10 mouse cellular contexts compared by ENCODE assay signal in genomic region chr19:12597073-12597405, GRCm38 (mm10). TPM values are rescaled to one million over a fixed set of nuclear protein-coding genes. Genes with fewer than 3 reads are reported as not detected.
A peak's percentile ranks its signal among the peaks of the same experiment; 100 is the strongest.
DNase-seq lines count a peak whose midpoint lies in the region; ATAC-seq lines count a peak whose summit lies in the region.
"Had no signal": no experiment of that assay in that cellular context is flagged by ENCODE, and none has a peak within 500 bp of the region (broad histone marks: within the 10 kb centered on the region; RNA-seq: fewer than 3 reads in every experiment).

No protein-coding gene starts in this region.

- no peaks in the 10 kb centered on the region for H3K9me3 ChIP-seq in forebrain, embryonic 15.5 days
- no peaks in the 10 kb centered on the region for H3K9me3 ChIP-seq in forebrain, embryonic 11.5 days (ENCODE audit: control insufficient read depth, low read length)
- no peaks in the 10 kb centered on the region for H3K9me3 ChIP-seq in neural tube, embryonic 12.5 days
- H3K9me3 ChIP-seq in stomach, embryonic 15.5 days = no peaks in the 10 kb centered on the region

- DNase-seq in forebrain, embryonic 11.5 days (ENCODE audit: low spot score) = no peak
- DNase-seq in neural tube, embryonic 10.5 days (ENCODE audit: extremely low spot score, low spot score) = no peak
- DNase-seq in kidney, postnatal 14 days = peak; percentile 61
- no peak for DNase-seq in urinary bladder, postnatal 4 days (ENCODE audit: low spot score in 2 of 2)

- peak overlapping the region; percentile 99 for H3K4me2 ChIP-seq in forebrain, embryonic 15.5 days (replicated peaks)
- no peak overlapping the region for H3K4me2 ChIP-seq in forebrain, embryonic 11.5 days (ENCODE audit: low read depth, low read length, severe bottlenecking)
- peak overlapping the region; percentile 93 for H3K4me2 ChIP-seq in neural tube, embryonic 12.5 days (replicated peaks)
- peak overlapping the region; percentile 99 for H3K4me2 ChIP-seq in stomach, embryonic 15.5 days

- H3K4me1 ChIP-seq in forebrain, embryonic 15.5 days = peaks cover 7% of the 10 kb centered on the region
- no peaks in the 10 kb centered on the region for H3K4me1 ChIP-seq in forebrain, embryonic 11.5 days (replicated peaks; ENCODE audit: control insufficient read depth, insufficient read depth, low read length)
- no peaks in the 10 kb centered on the region for H3K4me1 ChIP-seq in neural tube, embryonic 12.5 days
- H3K4me1 ChIP-seq in stomach, embryonic 15.5 days = peaks cover 7% of the 10 kb centered on the region

- H3K4me3 ChIP-seq in forebrain, embryonic 15.5 days = peak overlapping the region; percentile 61; the same call in 1 of the 2 replicates
- no peak overlapping the region for H3K4me3 ChIP-seq in forebrain, embryonic 11.5 days (ENCODE audit: low read depth, low read length)
- H3K4me3 ChIP-seq in neural tube, embryonic 12.5 days = peak overlapping the region; percentile 52; the same call in 1 of the 2 replicates
- H3K4me3 ChIP-seq in stomach, embryonic 15.5 days (replicated peaks) = peak overlapping the region; percentile 67

- no peak overlapping the region for H3K9ac ChIP-seq in forebrain, embryonic 15.5 days (replicated peaks)
- H3K9ac ChIP-seq in forebrain, embryonic 11.5 days (ENCODE audit: low read length) = no peak overlapping the region
- H3K9ac ChIP-seq in neural tube, embryonic 12.5 days = no peak overlapping the region
- no peak overlapping the region for H3K9ac ChIP-seq in stomach, embryonic 15.5 days

- ATAC-seq in forebrain, embryonic 15.5 days (replicated peaks) = no peak
- ATAC-seq in forebrain, embryonic 11.5 days (replicated peaks; ENCODE audit: low FRiP score) = no peak
- ATAC-seq in neural tube, embryonic 12.5 days (ENCODE audit: low FRiP score, low read depth) = no peak
- no peak for ATAC-seq in stomach, embryonic 15.5 days (ENCODE audit: insufficient read depth, low FRiP score, low read depth)
- ATAC-seq in monocyte, adult 5-6 weeks (replicated peaks; ENCODE audit: insufficient number of reproducible peaks, low FRiP score, low TSS enrichment, poor library complexity, severe bottlenecking) = no peak

- H3K27ac ChIP-seq in forebrain, embryonic 15.5 days (replicated peaks) = no peak overlapping the region
- no peak overlapping the region for H3K27ac ChIP-seq in forebrain, embryonic 11.5 days (ENCODE audit: low read depth, low read length)
- no peak overlapping the region for H3K27ac ChIP-seq in neural tube, embryonic 12.5 days
- no peak overlapping the region for H3K27ac ChIP-seq in stomach, embryonic 15.5 days
- H3K27ac ChIP-seq: macrophage had no signal

- 73% methylated on average over 3 of the region's 3 CpGs for WGBS in forebrain, embryonic 15.5 days
- 80% methylated on average over 3 of the region's 3 CpGs for WGBS in forebrain, embryonic 11.5 days
- WGBS in neural tube, embryonic 12.5 days = 51% methylated on average over 3 of the region's 3 CpGs
- 55% methylated on average over 3 of the region's 3 CpGs for WGBS in stomach, embryonic 15.5 days

- H3K27me3 ChIP-seq in forebrain, embryonic 15.5 days = no peaks in the 10 kb centered on the region
- H3K27me3 ChIP-seq in forebrain, embryonic 11.5 days (ENCODE audit: control insufficient read depth, insufficient read depth, low read length) = no peaks in the 10 kb centered on the region
- no peaks in the 10 kb centered on the region for H3K27me3 ChIP-seq in neural tube, embryonic 12.5 days (replicated peaks)
- H3K27me3 ChIP-seq in stomach, embryonic 15.5 days (replicated peaks) = no peaks in the 10 kb centered on the region

- H3K36me3 ChIP-seq in forebrain, embryonic 15.5 days = no peaks in the 10 kb centered on the region
- no peaks in the 10 kb centered on the region for H3K36me3 ChIP-seq in forebrain, embryonic 11.5 days (ENCODE audit: control insufficient read depth, insufficient read depth, low read length)
- H3K36me3 ChIP-seq in neural tube, embryonic 12.5 days = no peaks in the 10 kb centered on the region
- no peaks in the 10 kb centered on the region for H3K36me3 ChIP-seq in stomach, embryonic 15.5 days

RNA-seq across cellular contexts. Expression of gene Gm4952, which starts 2.7 kb away (rescaled TPM):
- polyA plus RNA-seq in forebrain, embryonic 15.5 days (2015; fragmentation: Nextera tagmentation; extraction: Ambion mirVana) = 0.08 TPM in 1 of 2 replicates, not detected in the other
- not detected in 2 replicates for polyA plus RNA-seq in forebrain, embryonic 11.5 days (2014; fragmentation: Nextera tagmentation; extraction: Ambion mirVana)
- not detected in 2 replicates for polyA plus RNA-seq in neural tube, embryonic 12.5 days (2016; fragmentation: Nextera tagmentation; extraction: Ambion mirVana)
- polyA plus RNA-seq in stomach, embryonic 15.5 days (2015; fragmentation: Nextera tagmentation; extraction: Ambion mirVana) = 0.32 and 0.43 TPM in 2 replicates
- total RNA-seq in monocyte, adult 5-6 weeks (2017) = not detected in 3 replicates
- polyA plus RNA-seq: macrophage had no signal

RNA-seq across cellular contexts. Expression of gene Glyat, which starts 36.1 kb away (rescaled TPM):
- polyA plus RNA-seq in forebrain, embryonic 15.5 days (2015; fragmentation: Nextera tagmentation; extraction: Ambion mirVana) = not detected in 2 replicates
- not detected in 2 replicates for polyA plus RNA-seq in forebrain, embryonic 11.5 days (2014; fragmentation: Nextera tagmentation; extraction: Ambion mirVana)
- not detected in 2 replicates for polyA plus RNA-seq in neural tube, embryonic 12.5 days (2016; fragmentation: Nextera tagmentation; extraction: Ambion mirVana)
- not detected in 2 replicates for polyA plus RNA-seq in stomach, embryonic 15.5 days (2015; fragmentation: Nextera tagmentation; extraction: Ambion mirVana)
- not detected in 3 replicates for total RNA-seq in monocyte, adult 5-6 weeks (2017)
- polyA plus RNA-seq: frontal cortex, adult 2 months; macrophage had no signal

RNA-seq across cellular contexts. Expression of gene Fam111a, which starts 51.5 kb away (rescaled TPM):
- 8.9 and 9.4 TPM in 2 replicates for polyA plus RNA-seq in forebrain, embryonic 15.5 days (2015; fragmentation: Nextera tagmentation; extraction: Ambion mirVana)
- 25.0 and 28.7 TPM in 2 replicates for polyA plus RNA-seq in forebrain, embryonic 11.5 days (2014; fragmentation: Nextera tagmentation; extraction: Ambion mirVana)
- 13.3 and 15.7 TPM in 2 replicates for polyA plus RNA-seq in neural tube, embryonic 12.5 days (2016; fragmentation: Nextera tagmentation; extraction: Ambion mirVana)
- 20.5 and 21.1 TPM in 2 replicates for polyA plus RNA-seq in stomach, embryonic 15.5 days (2015; fragmentation: Nextera tagmentation; extraction: Ambion mirVana)
- total RNA-seq in monocyte, adult 5-6 weeks (2017) = 148 to 161 TPM (median 159 TPM) in 3 replicates
